Mouse (Mus musculus): ENCODE data around the gene Ccr6.

Gene Ccr6

DNA sequence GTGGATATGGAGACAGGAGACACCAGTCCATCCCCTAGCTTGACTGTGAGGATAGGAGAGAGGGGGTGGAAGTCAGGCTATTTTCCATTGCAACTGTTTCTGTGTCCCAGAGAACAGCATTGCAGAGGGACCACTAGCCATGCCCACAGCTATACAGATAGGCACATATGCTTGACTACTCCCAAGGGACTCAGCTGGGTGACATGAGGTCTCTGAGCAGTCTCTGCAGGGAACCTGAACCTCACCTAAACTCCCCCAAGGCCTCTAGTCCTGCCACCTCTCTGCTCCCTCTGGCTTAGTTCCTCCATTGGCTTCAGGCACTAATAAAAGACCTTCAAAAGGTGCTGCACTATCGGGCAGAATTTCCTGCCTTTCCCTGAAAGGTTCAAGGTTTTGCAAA lies 11.8 kb upstream of the Ccr6 start:
- Histone ChIP-seq H3K4me1 (replicated peaks; ENCODE audit: low read depth, low read length) (no peaks in the 10 kb centered on the region; the same call in 1 of the 2 replicates), H3K9me3 (ENCODE audit: low read length) (no peaks in the 10 kb centered on the region), H3K36me3 (ENCODE audit: insufficient read depth, low read length) (no peaks in the 10 kb centered on the region), H3K4me3 (replicated peaks; ENCODE audit: low read length) (no peak overlapping the region), H3K27me3 (ENCODE audit: insufficient read depth, low read length) (peaks cover 16% of the 10 kb centered on the region)
- no peak for TF ChIP-seq CTCF (conservative IDR thresholded peaks at IDR 0.05; ENCODE audit: low read length)
- TF ChIP-seq NANOG (IDR thresholded peaks at IDR 0.05; ENCODE audit: borderline replicate concordance, low read length) = no peak
- no peak for TF ChIP-seq POU5F1 (IDR thresholded peaks at IDR 0.05; ENCODE audit: borderline replicate concordance, low read length)

GRCm38 (mm10) chr17:8225166-8225565 lies 10.7 kb upstream of the Ccr6 start:
- H3K36me3 ChIP-seq (ENCODE audit: insufficient read depth, low read length) = no peaks in the 10 kb centered on the region
- no peaks in the 10 kb centered on the region; the same call in 1 of the 2 replicates for H3K4me1 ChIP-seq (replicated peaks; ENCODE audit: low read depth, low read length)
- peaks cover 16% of the 10 kb centered on the region for H3K27me3 ChIP-seq (ENCODE audit: insufficient read depth, low read length)
- no peaks in the 10 kb centered on the region for H3K9me3 ChIP-seq (ENCODE audit: low read length)
- no peak overlapping the region for H3K4me3 ChIP-seq (replicated peaks; ENCODE audit: low read length)
- TF ChIP-seq CTCF (conservative IDR thresholded peaks at IDR 0.05; ENCODE audit: low read length) (no peak), NANOG (IDR thresholded peaks at IDR 0.05; ENCODE audit: borderline replicate concordance, low read length) (no peak), POU5F1 (IDR thresholded peaks at IDR 0.05; ENCODE audit: borderline replicate concordance, low read length) (no peak)

- Histone ChIP-seq H3K4me1 (replicated peaks; ENCODE audit: low read depth, low read length) (no peaks in the 10 kb centered on the region; the same call in 1 of the 2 replicates), H3K4me3 (replicated peaks; ENCODE audit: low read length) (no peak overlapping the region)
Observed at GRCm38 (mm10) chr17:8225746-8226145, 10.1 kb upstream of the Ccr6 start.

DNA sequence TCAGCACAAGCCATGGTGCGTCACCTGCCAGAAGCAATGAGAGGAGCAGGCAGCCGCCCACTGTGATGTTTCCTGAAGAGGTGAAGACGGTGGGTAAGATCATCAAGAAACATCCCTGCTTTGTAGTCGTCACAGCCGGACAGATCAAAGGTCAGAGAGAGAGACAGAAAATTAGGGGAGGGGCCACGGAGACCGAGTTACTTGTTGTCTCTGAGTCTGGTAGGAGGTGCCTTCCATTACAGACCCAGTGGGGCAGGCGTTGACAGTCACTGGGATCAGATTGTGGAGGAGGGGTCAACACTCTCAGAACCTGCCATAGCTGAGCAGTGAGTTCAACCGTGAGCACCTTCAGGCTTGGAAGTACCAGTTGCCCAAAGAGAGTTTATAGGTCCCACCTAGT lies 7.2 kb upstream of the Ccr6 start:
- TF ChIP-seq CTCF (conservative IDR thresholded peaks at IDR 0.05; ENCODE audit: low read length) = no peak
- no peak for TF ChIP-seq POU5F1 (IDR thresholded peaks at IDR 0.05; ENCODE audit: borderline replicate concordance, low read length)
- TF ChIP-seq NANOG (IDR thresholded peaks at IDR 0.05; ENCODE audit: borderline replicate concordance, low read length) = no peak
- Histone ChIP-seq H3K4me3 (replicated peaks; ENCODE audit: low read length) (no peak overlapping the region), H3K9me3 (ENCODE audit: low read length) (no peaks in the 10 kb centered on the region), H3K4me1 (replicated peaks; ENCODE audit: low read depth, low read length) (peaks cover 8% of the 10 kb centered on the region), H3K27me3 (ENCODE audit: insufficient read depth, low read length) (peaks cover 27% of the 10 kb centered on the region), H3K36me3 (ENCODE audit: insufficient read depth, low read length) (no peaks in the 10 kb centered on the region)

More at GRCm38 (mm10) chr17:8225746-8226145, 10.1 kb upstream of the Ccr6 start:
- Histone ChIP-seq H3K9me3 (ENCODE audit: low read length) (no peaks in the 10 kb centered on the region), H3K27me3 (ENCODE audit: insufficient read depth, low read length) (peaks cover 21% of the 10 kb centered on the region), H3K36me3 (ENCODE audit: insufficient read depth, low read length) (no peaks in the 10 kb centered on the region)
- no peak for TF ChIP-seq NANOG (IDR thresholded peaks at IDR 0.05; ENCODE audit: borderline replicate concordance, low read length)
- TF ChIP-seq CTCF (conservative IDR thresholded peaks at IDR 0.05; ENCODE audit: low read length) = no peak
- TF ChIP-seq POU5F1 (IDR thresholded peaks at IDR 0.05; ENCODE audit: borderline replicate concordance, low read length) = no peak

DNA sequence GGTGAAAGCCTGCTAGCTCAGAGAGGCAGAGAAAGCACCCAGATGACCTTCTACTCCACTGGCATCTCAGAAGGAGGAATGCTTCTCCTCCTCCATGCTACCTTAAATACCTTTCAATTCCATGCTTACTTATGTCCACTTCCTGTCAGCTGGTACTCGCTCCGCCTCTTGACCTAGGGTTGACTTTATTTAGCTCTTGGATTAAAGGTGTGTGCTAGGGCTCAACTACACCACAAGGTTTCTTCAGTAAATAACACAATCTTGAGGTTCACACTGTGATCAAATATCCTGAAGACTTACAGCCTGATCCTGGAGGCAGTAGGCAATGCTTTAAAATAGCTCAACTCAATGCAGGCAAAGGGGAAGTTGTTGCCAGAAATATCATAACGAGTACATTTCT lies 6.2 kb upstream of the Ccr6 start:
- H3K4me1 ChIP-seq (replicated peaks; ENCODE audit: low read depth, low read length) = peaks cover 18% of the 10 kb centered on the region
- TF ChIP-seq CTCF (conservative IDR thresholded peaks at IDR 0.05; ENCODE audit: low read length) (no peak), POU5F1 (IDR thresholded peaks at IDR 0.05; ENCODE audit: borderline replicate concordance, low read length) (no peak), NANOG (IDR thresholded peaks at IDR 0.05; ENCODE audit: borderline replicate concordance, low read length) (no peak)
- H3K36me3 ChIP-seq (ENCODE audit: insufficient read depth, low read length) = no peaks in the 10 kb centered on the region
- no peaks in the 10 kb centered on the region for H3K9me3 ChIP-seq (ENCODE audit: low read length)
- H3K27me3 ChIP-seq (ENCODE audit: insufficient read depth, low read length) = peaks cover 29% of the 10 kb centered on the region
- no peak overlapping the region for H3K4me3 ChIP-seq (replicated peaks; ENCODE audit: low read length)

- TF ChIP-seq POU5F1 (IDR thresholded peaks at IDR 0.05; ENCODE audit: borderline replicate concordance, low read length) = no peak
- TF ChIP-seq NANOG (IDR thresholded peaks at IDR 0.05; ENCODE audit: borderline replicate concordance, low read length) = no peak
- no peak for TF ChIP-seq CTCF (conservative IDR thresholded peaks at IDR 0.05; ENCODE audit: low read length)
- Histone ChIP-seq H3K4me1 (replicated peaks; ENCODE audit: low read depth, low read length) (peaks cover 21% of the 10 kb centered on the region), H3K4me3 (replicated peaks; ENCODE audit: low read length) (no peak overlapping the region), H3K9me3 (ENCODE audit: low read length) (no peaks in the 10 kb centered on the region), H3K27me3 (ENCODE audit: insufficient read depth, low read length) (peaks cover 26% of the 10 kb centered on the region), H3K36me3 (ENCODE audit: insufficient read depth, low read length) (no peaks in the 10 kb centered on the region)
Observed at GRCm38 (mm10) chr17:8232089-8232488, 3.8 kb upstream of the Ccr6 start.

GRCm38 (mm10) chr17:8233618-8234214 lies 2.1 kb upstream of the Ccr6 start:
- Histone ChIP-seq H3K27me3 (ENCODE audit: insufficient read depth, low read length) (peaks cover 31% of the 10 kb centered on the region), H3K4me3 (replicated peaks; ENCODE audit: low read length) (no peak overlapping the region), H3K9me3 (ENCODE audit: low read length) (no peaks in the 10 kb centered on the region), H3K4me1 (replicated peaks; ENCODE audit: low read depth, low read length) (peaks cover 37% of the 10 kb centered on the region), H3K36me3 (ENCODE audit: insufficient read depth, low read length) (no peaks in the 10 kb centered on the region)
- no peak for TF ChIP-seq POU5F1 (IDR thresholded peaks at IDR 0.05; ENCODE audit: borderline replicate concordance, low read length)
- no peak for TF ChIP-seq NANOG (IDR thresholded peaks at IDR 0.05; ENCODE audit: borderline replicate concordance, low read length)
- TF ChIP-seq CTCF (conservative IDR thresholded peaks at IDR 0.05; ENCODE audit: low read length) = no peak

- no peak overlapping the region for H3K4me3 ChIP-seq (replicated peaks; ENCODE audit: low read length)
- H3K27me3 ChIP-seq (ENCODE audit: insufficient read depth, low read length) = peaks cover 31% of the 10 kb centered on the region
- H3K4me1 ChIP-seq (replicated peaks; ENCODE audit: low read depth, low read length) = peaks cover 46% of the 10 kb centered on the region
- TF ChIP-seq NANOG (IDR thresholded peaks at IDR 0.05; ENCODE audit: borderline replicate concordance, low read length) (no peak), CTCF (conservative IDR thresholded peaks at IDR 0.05; ENCODE audit: low read length) (no peak), POU5F1 (IDR thresholded peaks at IDR 0.05; ENCODE audit: borderline replicate concordance, low read length) (no peak)
- no peaks in the 10 kb centered on the region for H3K36me3 ChIP-seq (ENCODE audit: insufficient read depth, low read length)
- H3K9me3 ChIP-seq (ENCODE audit: low read length) = no peaks in the 10 kb centered on the region
Observed at GRCm38 (mm10) chr17:8234537-8234936, 1.3 kb upstream of the Ccr6 start.
